8 mouse cellular contexts compared by ENCODE assay signal in genomic region chr17:83645226-83645808, GRCm38 (mm10). TPM values are rescaled to one million over a fixed set of nuclear protein-coding genes. Genes with fewer than 3 reads are reported as not detected.
DNase-seq lines count a peak whose midpoint lies in the region; ATAC-seq and TF ChIP-seq lines count a peak whose summit lies in the region.

No protein-coding gene starts in this region.

- peak; percentile 42 for DNase-seq in gastrocnemius, adult 2 months
- no peak for DNase-seq in gastrocnemius, postnatal 36 days
- peak; percentile 90 for DNase-seq in heart, embryonic 10.5 days (ENCODE audit: low spot score)
- peak; percentile 63 to 76 for DNase-seq in kidney, postnatal 36 days
- peak; percentile 53 to 61 for DNase-seq in natural killer cell, adult 2 months (ENCODE audit: low spot score in 2 of 2)
- DNase-seq in limb, embryonic 10.5 days (ENCODE audit: low spot score) = no peak
- DNase-seq in right cerebral cortex, postnatal 14 days = no peak

- TF ChIP-seq CTCF in gastrocnemius, adult 2 months (IDR thresholded peaks at IDR 0.05) = peak; percentile 35; the same call in 1 of the 2 replicates

- H3K36me3 ChIP-seq in heart, embryonic 10.5 days = no peaks in the 10 kb centered on the region
- no peaks in the 10 kb centered on the region for H3K36me3 ChIP-seq in limb, embryonic 10.5 days

- no peaks in the 10 kb centered on the region for H3K27me3 ChIP-seq in heart, embryonic 10.5 days (ENCODE audit: insufficient read depth, poor library complexity, severe bottlenecking)
- H3K27me3 ChIP-seq in limb, embryonic 10.5 days (ENCODE audit: low read depth, poor library complexity, severe bottlenecking) = no peaks in the 10 kb centered on the region

- H3K27ac ChIP-seq in gastrocnemius, adult 2 months = no peak overlapping the region
- peak overlapping the region; percentile 2; the same call in 1 of the 2 replicates for H3K27ac ChIP-seq in heart, embryonic 10.5 days
- no peak overlapping the region for H3K27ac ChIP-seq in limb, embryonic 10.5 days

- peak; percentile 63 for ATAC-seq in activated CD4-positive, CD25-positive, alpha-beta regulatory T cell, adult 4 months

- H3K4me1 ChIP-seq in heart, embryonic 10.5 days = peaks cover 5% of the 10 kb centered on the region; the same call in 1 of the 2 replicates
- no peaks in the 10 kb centered on the region for H3K4me1 ChIP-seq in limb, embryonic 10.5 days

- no peaks in the 10 kb centered on the region for H3K9me3 ChIP-seq in heart, embryonic 10.5 days
- no peaks in the 10 kb centered on the region for H3K9me3 ChIP-seq in limb, embryonic 10.5 days (replicated peaks)

- intact Hi-C loops in gastrocnemius, adult 2 months (cut with DNase I) = loop anchor here (5.0 kb wide), 1 partner anchor 202 kb away; the partner anchor contains the start of gene Haao
- intact Hi-C loops in gastrocnemius, postnatal 36 days (cut with DNase I) = no loop called here

- no peak overlapping the region for H3K4me3 ChIP-seq in gastrocnemius, adult 2 months
- no peak overlapping the region for H3K4me3 ChIP-seq in heart, embryonic 10.5 days
- H3K4me3 ChIP-seq in limb, embryonic 10.5 days = no peak overlapping the region

- WGBS in heart, embryonic 10.5 days = 35% methylated on average over 9 of the region's 9 CpGs
- WGBS in limb, embryonic 10.5 days = 57% methylated on average over 9 of the region's 9 CpGs

RNA-seq across cellular contexts. Expression of gene Kcng3, which starts 13.6 kb away (rescaled TPM):
- total RNA-seq in gastrocnemius, adult 2 months (2021) = not detected
- total RNA-seq in gastrocnemius, postnatal 36 days (2021) = not detected
- polyA plus RNA-seq in activated CD4-positive, CD25-positive, alpha-beta regulatory T cell, adult 4 months (2017; shearing (Covaris generic)) = under 1 TPM in 1 of 2 experiments, not detected in 1; 0.13 TPM
- not detected in 2 replicates for polyA plus RNA-seq in heart, embryonic 10.5 days (2016; fragmentation: Nextera tagmentation; extraction: Ambion mirVana)
- not detected in 2 replicates for polyA plus RNA-seq in limb, embryonic 10.5 days (2016; fragmentation: Nextera tagmentation; extraction: Ambion mirVana)

Comparison
In these comparisons a context has a peak if more than half of its experiments do, and no peak if none do; other contexts are left out.
1. DNase-seq: peak in gastrocnemius, adult 2 months (single experiment), heart, embryonic 10.5 days (single experiment), kidney, postnatal 36 days (2 of 2) and natural killer cell, adult 2 months (2 of 2); none in gastrocnemius, postnatal 36 days (0 of 2), limb, embryonic 10.5 days (single experiment) and right cerebral cortex, postnatal 14 days (single experiment).